Mouse (Mus musculus) left cerebral cortex, adult 2 months (tissue): ENCODE results near the gene Adi1. TPM values are rescaled to one million over a fixed set of nuclear protein-coding genes. Genes with fewer than 3 reads are reported as not detected.

Source experiments
- DNase-seq, 2 experiments: peaks; one replicate each; pipeline ENCODE4 v3.0.0; 2021 to 2022; ENCODE audit warnings: low spot score in 2 of 2, mixed read lengths in 1 of 2; ENCODE audit errors: extremely low spot score in 1 of 2
- H3K27ac ChIP-seq: fragments of 200-600 bp; 2 replicates; pipeline ENCODE4 v1.8.1; 2022
- H3K4me3 ChIP-seq: fragments of 200-600 bp; 2 replicates; pipeline ENCODE4 v1.8.1; 2022
- CTCF ChIP-seq: fragments of 200-600 bp; IDR thresholded peaks from 2 replicates; pipeline ENCODE4 v1.8.1; 2022; ENCODE audit warnings: antibody characterized with exemption, mild to moderate bottlenecking, moderate library complexity
- intact Hi-C: fragments of 180-260 bp; cut with DNase I; formaldehyde crosslinking; loops from one replicate; pipeline ENCODE4 v1.15.1; 2025
- total RNA-seq, 2 experiments: library from RNA; stranded (reverse); gene quantifications; 2 replicates each; pipeline ENCODE4 v1.2.3; 2021

Gene Adi1
- total RNA-seq, 2 experiments from 2014 or later, result 32.2 to 33.0 TPM

GRCm38 (mm10) chr12:28697821-28698595 lies 23.0 kb downstream of the Adi1 start:
- intact Hi-C loops, result loop anchor here (2.0 kb wide), 2 partner anchors 109 to 137 kb away; no protein-coding TSS in a partner anchor
- TF ChIP-seq CTCF, result no peak
- peak overlapping the region; percentile 77 for H3K27ac ChIP-seq
- no peak for DNase-seq
- H3K4me3 ChIP-seq, result no peak overlapping the region

- Histone ChIP-seq H3K4me3 (no peak overlapping the region), H3K27ac (peak overlapping the region; percentile 77)
- no peak for DNase-seq
- intact Hi-C loops, result loop anchor here (2.0 kb wide), 2 partner anchors 110 to 136 kb away; no protein-coding TSS in a partner anchor
- TF ChIP-seq CTCF, result no peak
These were observed 24.1 kb downstream of the Adi1 start for GRCm38 (mm10) chr12:28699086-28699485.

GRCm38 (mm10) chr12:28699656-28700055 lies 24.6 kb downstream of the Adi1 start:
- DNase-seq, result peak; percentile 79 to 81
- TF ChIP-seq CTCF, result peak; percentile 100
- no peak overlapping the region for H3K4me3 ChIP-seq
- H3K27ac ChIP-seq, result peak overlapping the region; percentile 89
- intact Hi-C loops, result loop anchor here (2.0 to 5.0 kb wide), 6 partner anchors 53 to 833 kb away; partner anchors contain the start of genes Eipr1 and Trappc12

- DNase-seq, result no peak
- Histone ChIP-seq H3K4me3 (no peak overlapping the region), H3K27ac (peak overlapping the region; percentile 89)
- TF ChIP-seq CTCF, result no peak
- intact Hi-C loops, result loop anchor here (2.0 to 5.0 kb wide), 4 partner anchors 52 to 832 kb away; partner anchors contain the start of genes Eipr1 and Trappc12
These were observed 25.1 kb downstream of the Adi1 start for GRCm38 (mm10) chr12:28700101-28700511.

- no peak overlapping the region for H3K4me3 ChIP-seq
- TF ChIP-seq CTCF, result no peak
- intact Hi-C loops, result loop anchor here (2.0 to 5.0 kb wide), 4 partner anchors 52 to 832 kb away; partner anchors contain the start of genes Eipr1 and Trappc12
- peak overlapping the region; percentile 89 for H3K27ac ChIP-seq
- peak; percentile 62 to 63 for DNase-seq
These were observed 25.6 kb downstream of the Adi1 start for GRCm38 (mm10) chr12:28700561-28701025.

GRCm38 (mm10) chr12:28701302-28701701 lies 26.3 kb downstream of the Adi1 start:
- Histone ChIP-seq H3K27ac (peak overlapping the region; percentile 89), H3K4me3 (no peak overlapping the region)
- no peak for TF ChIP-seq CTCF
- peak in 1 of 2 experiments; percentile 49 for DNase-seq
- intact Hi-C loops, result loop anchor here (2.0 to 5.0 kb wide), 4 partner anchors 51 to 831 kb away; partner anchors contain the start of genes Eipr1 and Trappc12

GRCm38 (mm10) chr12:28704381-28704780 lies 29.4 kb downstream of the Adi1 start:
- H3K4me3 ChIP-seq, result no peak overlapping the region
- intact Hi-C loops, result loop anchor here (5.0 kb wide), 3 partner anchors 48 to 828 kb away; partner anchors contain the start of genes Eipr1 and Trappc12
- no peak; the same call in 1 of the 2 replicates for TF ChIP-seq CTCF
- DNase-seq, result no peak
- peak overlapping the region; percentile 70 for H3K27ac ChIP-seq

GRCm38 (mm10) chr12:28705204-28705603 lies 30.2 kb downstream of the Adi1 start:
- TF ChIP-seq CTCF, result no peak
- intact Hi-C loops, result no loop called here
- H3K27ac ChIP-seq, result peak overlapping the region; percentile 70
- no peak overlapping the region for H3K4me3 ChIP-seq
- no peak for DNase-seq

- no peak for DNase-seq
- H3K4me3 ChIP-seq, result no peak overlapping the region
- intact Hi-C loops, result no loop called here
- H3K27ac ChIP-seq, result no peak overlapping the region
- no peak for TF ChIP-seq CTCF
These were observed 33.1 kb downstream of the Adi1 start for GRCm38 (mm10) chr12:28708154-28708553.

- no peak for TF ChIP-seq CTCF
- intact Hi-C loops, result loop anchor here (5.0 kb wide), 2 partner anchors 72 to 123 kb away; no protein-coding TSS in a partner anchor
- no peak overlapping the region for H3K4me3 ChIP-seq
- peak overlapping the region; percentile 95 for H3K27ac ChIP-seq
- DNase-seq, result peak; percentile 76 to 81
These were observed 35.6 kb downstream of the Adi1 start for GRCm38 (mm10) chr12:28710566-28711185.

GRCm38 (mm10) chr12:28714822-28715632 lies 40.0 kb downstream of the Adi1 start:
- TF ChIP-seq CTCF, result no peak; the same call in 1 of the 2 replicates
- intact Hi-C loops, result loop anchor here (5.0 kb wide), 2 partner anchors 67 to 128 kb away; no protein-coding TSS in a partner anchor
- Histone ChIP-seq H3K4me3 (no peak overlapping the region), H3K27ac (peak overlapping the region; percentile 76)
- no peak for DNase-seq
